Mouse (Mus musculus) midbrain, embryonic 11.5 days (tissue): Measurements from ENCODE around the gene Tbc1d9b. TPM values are rescaled to one million over a fixed set of nuclear protein-coding genes. Genes with fewer than 3 reads are reported as not detected.

ENCODE experiments used
- ATAC-seq: fragments of 200-750 bp; cut with Nextera tagmentation; 2 replicates; pipeline ENCODE4 v1.8.0; 2017; ENCODE audit warnings: moderate TSS enrichment, moderate library complexity; ENCODE audit not compliant: low FRiP score
- DNase-seq: peaks from one replicate; pipeline ENCODE4 v3.0.0; 2015; ENCODE audit warnings: low spot score; ENCODE audit errors: missing footprints
- H3K27ac ChIP-seq: fragments of 300-500 bp; sonication (generic); 2 replicates; pipeline ENCODE4 v1.5.1; 2014; ENCODE audit warnings: low read depth, low read length
- H3K27me3 ChIP-seq: fragments of 300-500 bp; sonication (generic); 2 replicates; pipeline ENCODE4 v1.6.1; 2014; ENCODE audit warnings: mild to moderate bottlenecking, low read length, moderate library complexity, mixed read lengths; ENCODE audit not compliant: control insufficient read depth, insufficient read depth
- H3K36me3 ChIP-seq: fragments of 300-500 bp; sonication (generic); 2 replicates; pipeline ENCODE4 v1.6.1; 2014; ENCODE audit warnings: mild to moderate bottlenecking, low read length, moderate library complexity, mixed read lengths; ENCODE audit not compliant: control insufficient read depth, insufficient read depth
- H3K4me1 ChIP-seq: fragments of 300-500 bp; sonication (generic); 2 replicates; pipeline ENCODE4 v1.6.1; 2014; ENCODE audit warnings: low read length; ENCODE audit not compliant: control insufficient read depth, insufficient read depth
- H3K4me2 ChIP-seq: fragments of 300-500 bp; sonication (generic); 2 replicates; pipeline ENCODE4 v1.6.1; 2014; ENCODE audit warnings: mild to moderate bottlenecking, moderate library complexity
- H3K4me3 ChIP-seq: fragments of 300-500 bp; sonication (generic); 2 replicates; pipeline ENCODE4 v1.5.1; 2014; ENCODE audit warnings: low read depth, low read length
- H3K9ac ChIP-seq: fragments of 300-500 bp; sonication (generic); 2 replicates; pipeline ENCODE4 v1.6.1; 2014; ENCODE audit warnings: low read length
- H3K9me3 ChIP-seq: fragments of 300-500 bp; sonication (generic); 2 replicates; pipeline ENCODE4 v1.6.1; 2016; ENCODE audit warnings: low read length; ENCODE audit not compliant: control insufficient read depth
- WGBS: fragments of 180-500 bp; shearing (Covaris S2); extraction: QIAGEN DNeasy Blood & Tissue Kit; methylation state at CpG from one replicate; pipeline ENCODE4 v1.1.7; 2014; 5-methylcytosine and 5-hydroxymethylcytosine counted together
- polyA plus RNA-seq: library from polyadenylated mRNA; unstranded; fragments of >200 nt; fragmentation: Nextera tagmentation; extraction: Ambion mirVana; gene quantifications from 2 replicates; pipeline ENCODE4 v1.2.1, GENCODE M21; 2014

Tbc1d9b gene
- polyA plus RNA-seq, 1 experiment from 2014 or later: 30.0 TPM

- H3K4me3 ChIP-seq: no peak overlapping the region
- ATAC-seq (no peak), DNase-seq (peak; percentile 45)
- 8% methylated on average over 10 of the region's 10 CpGs for WGBS
- peak overlapping the region; percentile 23 for H3K4me2 ChIP-seq
- H3K27ac ChIP-seq: no peak overlapping the region
- no peaks in the 10 kb centered on the region for H3K9me3 ChIP-seq
- no peaks in the 10 kb centered on the region for H3K27me3 ChIP-seq
- peaks cover 12% of the 10 kb centered on the region for H3K4me1 ChIP-seq
- no peak overlapping the region for H3K9ac ChIP-seq
- H3K36me3 ChIP-seq: no peaks in the 10 kb centered on the region
Observed at GRCm38 (mm10) chr11:50127781-50128180, 3.4 kb upstream of the Tbc1d9b start.

- H3K9ac ChIP-seq: peak overlapping the region; percentile 98
- H3K27me3 ChIP-seq: no peaks in the 10 kb centered on the region
- H3K4me2 ChIP-seq: peak overlapping the region; percentile 88
- ATAC-seq: no peak
- DNase-seq: no peak
- no peaks in the 10 kb centered on the region for H3K9me3 ChIP-seq
- H3K27ac ChIP-seq: no peak overlapping the region
- no peaks in the 10 kb centered on the region; the same call in 1 of the 2 replicates for H3K36me3 ChIP-seq
- 23% methylated on average over 10 of the region's 10 CpGs for WGBS
- peaks cover 12% of the 10 kb centered on the region for H3K4me1 ChIP-seq
- H3K4me3 ChIP-seq: peak overlapping the region; percentile 85
Observed at GRCm38 (mm10) chr11:50131801-50132201, 605 bp downstream of the Tbc1d9b start.

- H3K36me3 ChIP-seq: no peaks in the 10 kb centered on the region; the same call in 1 of the 2 replicates
- peak overlapping the region; percentile 88 for H3K4me2 ChIP-seq
- no peak for ATAC-seq
- peak overlapping the region; percentile 85 for H3K4me3 ChIP-seq
- no peaks in the 10 kb centered on the region for H3K27me3 ChIP-seq
- peak overlapping the region; percentile 98 for H3K9ac ChIP-seq
- H3K9me3 ChIP-seq: no peaks in the 10 kb centered on the region
- H3K4me1 ChIP-seq: peaks cover 12% of the 10 kb centered on the region
- DNase-seq: no peak
- 88% methylated on average over 6 of the region's 6 CpGs for WGBS
- H3K27ac ChIP-seq: no peak overlapping the region
Observed at GRCm38 (mm10) chr11:50132265-50132664, 1.1 kb downstream of the Tbc1d9b start.

- no peak overlapping the region for H3K27ac ChIP-seq
- H3K9me3 ChIP-seq: no peaks in the 10 kb centered on the region
- H3K4me1 ChIP-seq: peaks cover 12% of the 10 kb centered on the region
- H3K36me3 ChIP-seq: peaks cover 2% of the 10 kb centered on the region; the same call in 1 of the 2 replicates
- H3K4me2 ChIP-seq: no peak overlapping the region
- H3K9ac ChIP-seq: no peak overlapping the region
- H3K4me3 ChIP-seq: no peak overlapping the region
- DNase-seq: peak; percentile 75
- WGBS: 90% methylated on average over 10 of the region's 10 CpGs
- ATAC-seq: no peak
- H3K27me3 ChIP-seq: no peaks in the 10 kb centered on the region
Observed at GRCm38 (mm10) chr11:50134136-50134859, 3.1 kb downstream of the Tbc1d9b start.

GRCm38 (mm10) chr11:50138206-50138822 lies 7.1 kb downstream of the Tbc1d9b start:
- 74% methylated on average over 10 of the region's 10 CpGs for WGBS
- Histone ChIP-seq H3K36me3 (peaks cover 2% of the 10 kb centered on the region), H3K4me1 (no peaks in the 10 kb centered on the region), H3K4me2 (no peak overlapping the region), H3K27ac (no peak overlapping the region), H3K27me3 (no peaks in the 10 kb centered on the region), H3K9me3 (no peaks in the 10 kb centered on the region), H3K4me3 (no peak overlapping the region), H3K9ac (no peak overlapping the region)
- DNase-seq (peak; percentile 65), ATAC-seq (no peak)

- peaks cover 2% of the 10 kb centered on the region for H3K36me3 ChIP-seq
- WGBS: 84% methylated on average over 7 of the region's 7 CpGs
Observed at GRCm38 (mm10) chr11:50139571-50139970, 8.4 kb downstream of the Tbc1d9b start.

GRCm38 (mm10) chr11:50145529-50145928 lies 14.3 kb downstream of the Tbc1d9b start:
- 92% methylated on average over 3 of the region's 3 CpGs for WGBS
- Histone ChIP-seq H3K9ac (no peak overlapping the region), H3K27me3 (no peaks in the 10 kb centered on the region), H3K4me2 (no peak overlapping the region), H3K4me1 (no peaks in the 10 kb centered on the region), H3K27ac (no peak overlapping the region), H3K4me3 (no peak overlapping the region), H3K36me3 (peaks cover 19% of the 10 kb centered on the region), H3K9me3 (no peaks in the 10 kb centered on the region)
- ATAC-seq: no peak
- DNase-seq: no peak

More at GRCm38 (mm10) chr11:50139571-50139970, 8.4 kb downstream of the Tbc1d9b start:
- H3K27ac ChIP-seq: no peak overlapping the region
- no peak overlapping the region for H3K4me2 ChIP-seq
- H3K4me3 ChIP-seq: no peak overlapping the region
- ATAC-seq (no peak), DNase-seq (no peak)
- H3K27me3 ChIP-seq: no peaks in the 10 kb centered on the region
- H3K4me1 ChIP-seq: no peaks in the 10 kb centered on the region
- no peak overlapping the region for H3K9ac ChIP-seq
- H3K9me3 ChIP-seq: no peaks in the 10 kb centered on the region

- Histone ChIP-seq H3K4me3 (no peak overlapping the region), H3K27me3 (no peaks in the 10 kb centered on the region), H3K9ac (no peak overlapping the region), H3K4me1 (no peaks in the 10 kb centered on the region), H3K27ac (no peak overlapping the region), H3K36me3 (peaks cover 21% of the 10 kb centered on the region), H3K4me2 (no peak overlapping the region), H3K9me3 (no peaks in the 10 kb centered on the region)
- 95% methylated on average over 13 of the region's 13 CpGs for WGBS
- no peak for ATAC-seq
- DNase-seq: peak; percentile 8
Observed at GRCm38 (mm10) chr11:50146121-50146520, 14.9 kb downstream of the Tbc1d9b start.

- H3K27me3 ChIP-seq: no peaks in the 10 kb centered on the region
- no peak overlapping the region for H3K4me2 ChIP-seq
- no peaks in the 10 kb centered on the region for H3K4me1 ChIP-seq
- H3K4me3 ChIP-seq: no peak overlapping the region
- DNase-seq: no peak
- WGBS: 89% methylated on average over 9 of the region's 9 CpGs
- H3K27ac ChIP-seq: no peak overlapping the region
- H3K9ac ChIP-seq: no peak overlapping the region
- no peak for ATAC-seq
- H3K9me3 ChIP-seq: no peaks in the 10 kb centered on the region
- H3K36me3 ChIP-seq: peaks cover 24% of the 10 kb centered on the region
Observed at GRCm38 (mm10) chr11:50147267-50147957, 16.2 kb downstream of the Tbc1d9b start.
